Mouse (Mus musculus) intestine, postnatal 0 days (tissue): ENCODE measurements around the gene Atp13a1. TPM values are rescaled to one million over a fixed set of nuclear protein-coding genes. Genes with fewer than 3 reads are reported as not detected.

Experiments
- ATAC-seq: fragments of 200-750 bp; cut with Nextera tagmentation; 2 replicates; pipeline ENCODE4 v1.8.0; 2017; ENCODE audit warnings: mild to moderate bottlenecking, moderate TSS enrichment, moderate library complexity
- H3K27ac ChIP-seq: fragments of 300-500 bp; sonication (generic); 2 replicates; pipeline ENCODE4 v1.5.1; 2014; ENCODE audit warnings: mild to moderate bottlenecking, low read depth, low read length, moderate library complexity
- H3K27me3 ChIP-seq: fragments of 300-500 bp; sonication (generic); replicated peaks from 2 replicates; pipeline ENCODE4 v1.6.1; 2014; ENCODE audit warnings: low read length, mixed read lengths; ENCODE audit not compliant: control insufficient read depth, insufficient read depth
- H3K36me3 ChIP-seq: fragments of 300-500 bp; sonication (generic); 2 replicates; pipeline ENCODE4 v1.6.1; 2014; ENCODE audit warnings: mild to moderate bottlenecking, moderate library complexity; ENCODE audit not compliant: control insufficient read depth, insufficient read depth
- H3K4me1 ChIP-seq: fragments of 300-500 bp; sonication (generic); replicated peaks from 2 replicates; pipeline ENCODE4 v1.6.1; 2014; ENCODE audit warnings: antibody characterized with exemption, low read length, mixed read lengths; ENCODE audit not compliant: control insufficient read depth, insufficient read depth
- H3K4me2 ChIP-seq: fragments of 300-500 bp; sonication (generic); replicated peaks from 2 replicates; pipeline ENCODE4 v1.6.1; 2014; ENCODE audit warnings: low read depth, mild to moderate bottlenecking, moderate library complexity
- H3K4me3 ChIP-seq: fragments of 300-500 bp; sonication (generic); 2 replicates; pipeline ENCODE4 v1.5.1; 2014; ENCODE audit warnings: low read depth, low read length
- H3K9ac ChIP-seq: fragments of 300-500 bp; sonication (generic); 2 replicates; pipeline ENCODE4 v1.6.1; 2014; ENCODE audit warnings: mild to moderate bottlenecking, low read depth, low read length
- H3K9me3 ChIP-seq: fragments of 300-500 bp; sonication (generic); 2 replicates; pipeline ENCODE4 v1.6.1; 2016; ENCODE audit warnings: mixed run types; ENCODE audit not compliant: control insufficient read depth
- CTCF ChIP-seq: sonication (generic); IDR thresholded peaks from 2 replicates; pipeline ENCODE4 v1.5.1; 2016; ENCODE audit warnings: low read depth, mild to moderate bottlenecking, control low read depth, antibody characterized with exemption, moderate library complexity
- WGBS: fragments of 180-500 bp; shearing (Covaris S2); extraction: QIAGEN DNeasy Blood & Tissue Kit; methylation state at CpG from one replicate; pipeline ENCODE4 v1.1.7; 2014; 5-methylcytosine and 5-hydroxymethylcytosine counted together
- polyA plus RNA-seq: library from polyadenylated mRNA; unstranded; fragments of >200 nt; fragmentation: Nextera tagmentation; extraction: Ambion mirVana; gene quantifications from 2 replicates; pipeline ENCODE4 v1.2.1, GENCODE M21; 2015

Gene Atp13a1
- polyA plus RNA-seq, 1 experiment from 2014 or later: 18.6 TPM

GRCm38 (mm10) chr8:69808864-69809403 is 18.0 kb downstream of the Atp13a1 start:
- peak; percentile 42 for ATAC-seq
- no peaks in the 10 kb centered on the region for H3K4me1 ChIP-seq

GRCm38 (mm10) chr8:69809820-69810219 is 18.9 kb downstream of the Atp13a1 start:
- H3K4me3 ChIP-seq: no peak overlapping the region
- no peak for ATAC-seq
- no peak for TF ChIP-seq CTCF
- H3K9me3 ChIP-seq: no peaks in the 10 kb centered on the region
- no peak overlapping the region for H3K9ac ChIP-seq
- no peak overlapping the region for H3K27ac ChIP-seq
- WGBS: 73% methylated on average over 3 of the region's 3 CpGs
- no peaks in the 10 kb centered on the region for H3K27me3 ChIP-seq
- H3K4me1 ChIP-seq: no peaks in the 10 kb centered on the region
- no peak overlapping the region for H3K4me2 ChIP-seq
- H3K36me3 ChIP-seq: peaks cover 52% of the 10 kb centered on the region

More at GRCm38 (mm10) chr8:69808864-69809403, 18.0 kb downstream of the Atp13a1 start:
- H3K36me3 ChIP-seq: peaks cover 56% of the 10 kb centered on the region
- peak overlapping the region; percentile 93 for H3K4me2 ChIP-seq
- no peak for TF ChIP-seq CTCF
- under 1% methylated on average over 23 of the region's 23 CpGs for WGBS
- peak overlapping the region; percentile 70 for H3K4me3 ChIP-seq
- no peaks in the 10 kb centered on the region for H3K9me3 ChIP-seq
- no peaks in the 10 kb centered on the region for H3K27me3 ChIP-seq
- peak overlapping the region; percentile 78 for H3K9ac ChIP-seq
- no peak overlapping the region for H3K27ac ChIP-seq

- no peak for ATAC-seq
- Histone ChIP-seq H3K27ac (no peak overlapping the region), H3K36me3 (peaks cover 48% of the 10 kb centered on the region; the same call in 1 of the 2 replicates), H3K4me1 (no peaks in the 10 kb centered on the region), H3K27me3 (no peaks in the 10 kb centered on the region), H3K4me3 (no peak overlapping the region), H3K4me2 (no peak overlapping the region), H3K9me3 (no peaks in the 10 kb centered on the region), H3K9ac (no peak overlapping the region)
- WGBS: 94% methylated on average over 2 of the region's 2 CpGs
- TF ChIP-seq CTCF: 0 out of 2 replicates have a peak, but pooled peaks have one; percentile 4
Measured at GRCm38 (mm10) chr8:69814881-69815280, 23.9 kb downstream of the Atp13a1 start.

GRCm38 (mm10) chr8:69815396-69815795 is 24.4 kb downstream of the Atp13a1 start:
- H3K4me3 ChIP-seq: no peak overlapping the region
- H3K4me2 ChIP-seq: no peak overlapping the region
- H3K27me3 ChIP-seq: no peaks in the 10 kb centered on the region
- no peak overlapping the region for H3K9ac ChIP-seq
- H3K9me3 ChIP-seq: no peaks in the 10 kb centered on the region
- ATAC-seq: peak; percentile 26; the same call in 1 of the 2 replicates
- no peaks in the 10 kb centered on the region for H3K4me1 ChIP-seq
- no peak for TF ChIP-seq CTCF
- H3K27ac ChIP-seq: no peak overlapping the region
- WGBS: 80% methylated on average over 4 of the region's 4 CpGs
- peaks cover 46% of the 10 kb centered on the region; the same call in 1 of the 2 replicates for H3K36me3 ChIP-seq

- 66% methylated on average over 9 of the region's 9 CpGs for WGBS
Measured at GRCm38 (mm10) chr8:69820466-69820865, 29.5 kb downstream of the Atp13a1 start.

GRCm38 (mm10) chr8:69821971-69822385 is 31.0 kb downstream of the Atp13a1 start:
- no peaks in the 10 kb centered on the region for H3K27me3 ChIP-seq
- no peaks in the 10 kb centered on the region for H3K4me1 ChIP-seq
- no peaks in the 10 kb centered on the region for H3K9me3 ChIP-seq
- H3K27ac ChIP-seq: no peak overlapping the region
- peak overlapping the region; percentile 55 for H3K4me3 ChIP-seq
- WGBS: 0% methylated on average over 11 of the region's 22 CpGs
- peaks cover 14% of the 10 kb centered on the region; the same call in 1 of the 2 replicates for H3K36me3 ChIP-seq
- ATAC-seq: peak; percentile 18; the same call in 1 of the 2 replicates
- TF ChIP-seq CTCF: no peak
- H3K9ac ChIP-seq: peak overlapping the region; percentile 53
- peak overlapping the region; percentile 95 for H3K4me2 ChIP-seq

More at GRCm38 (mm10) chr8:69820466-69820865, 29.5 kb downstream of the Atp13a1 start:
- Histone ChIP-seq H3K27ac (no peak overlapping the region), H3K4me3 (no peak overlapping the region), H3K9me3 (no peaks in the 10 kb centered on the region), H3K9ac (no peak overlapping the region), H3K4me2 (no peak overlapping the region), H3K36me3 (peaks cover 23% of the 10 kb centered on the region; the same call in 1 of the 2 replicates), H3K27me3 (no peaks in the 10 kb centered on the region), H3K4me1 (no peaks in the 10 kb centered on the region)
- TF ChIP-seq CTCF: no peak
- no peak for ATAC-seq
